Mouse (Mus musculus) thymus, postnatal 25 days (tissue): ENCODE measurements at regions not wholly inside any gene's neighbourhood (a gene's known extent, or its start where the extent isn't known, plus 50 kb on each side); places are given as distances from the start of the nearest gene placed in this dataset.
A peak's percentile ranks its signal among the peaks of the same experiment; 100 is the strongest.

ENCODE experiments used
- DNase-seq: peaks from one replicate; pipeline ENCODE4 v3.0.0; 2022

- DNase-seq = no peak
Measured at GRCm38 (mm10) chr4:33552856-33553255, 242.7 kb downstream of the Rngtt start.

GRCm38 (mm10) chr4:33554606-33555005 lies 244.5 kb downstream of the Rngtt start:
- peak; percentile 6 for DNase-seq

GRCm38 (mm10) chr4:33555231-33555933 lies 245.3 kb downstream of the Rngtt start:
- DNase-seq = no peak

- no peak for DNase-seq
Measured at GRCm38 (mm10) chr4:33555966-33556365, 245.9 kb downstream of the Rngtt start.

GRCm38 (mm10) chr4:33556661-33557540 lies 246.8 kb downstream of the Rngtt start:
- peak; percentile 65 for DNase-seq

GRCm38 (mm10) chr4:33570274-33570673 lies 260.2 kb downstream of the Rngtt start:
- no peak for DNase-seq

- DNase-seq = no peak
Measured at GRCm38 (mm10) chr4:33571351-33571750, 261.2 kb downstream of the Rngtt start.

GRCm38 (mm10) chr4:33577631-33578030 lies 267.5 kb downstream of the Rngtt start:
- DNase-seq = no peak

- no peak for DNase-seq
Measured at GRCm38 (mm10) chr4:33580491-33580890, 270.4 kb downstream of the Rngtt start.

GRCm38 (mm10) chr4:33581180-33581591 lies 271.1 kb downstream of the Rngtt start:
- DNase-seq = no peak

- no peak for DNase-seq
Measured at GRCm38 (mm10) chr4:33581766-33582525, 271.8 kb downstream of the Rngtt start.

- no peak for DNase-seq
Measured at GRCm38 (mm10) chr4:33582986-33583720, 273.0 kb downstream of the Rngtt start.

GRCm38 (mm10) chr4:33583979-33584907 lies 274.1 kb downstream of the Rngtt start:
- DNase-seq = no peak

- DNase-seq = no peak
Measured at GRCm38 (mm10) chr4:33585821-33586220, 275.7 kb downstream of the Rngtt start.

- DNase-seq = no peak
Measured at GRCm38 (mm10) chr4:33586290-33586614, 276.1 kb downstream of the Rngtt start.

GRCm38 (mm10) chr4:33586615-33587451 lies 276.7 kb downstream of the Rngtt start:
- DNase-seq = peak; percentile 67

- DNase-seq = no peak
Measured at GRCm38 (mm10) chr4:33587666-33588065, 277.6 kb downstream of the Rngtt start.

GRCm38 (mm10) chr4:33588127-33588526 lies 278.0 kb downstream of the Rngtt start:
- DNase-seq = no peak

GRCm38 (mm10) chr4:33589207-33589606 lies 279.1 kb downstream of the Rngtt start:
- DNase-seq = no peak

GRCm38 (mm10) chr4:33594997-33595657 lies 285.0 kb downstream of the Rngtt start:
- peak; percentile 42 for DNase-seq
